Mouse (Mus musculus) forebrain, postnatal 0 days (tissue): ENCODE measurements at regions not wholly inside any gene's neighbourhood (a gene's known extent, or its start where the extent isn't known, plus 50 kb on each side); places are given as distances from the start of the nearest gene placed in this dataset.

Experiments used
- ATAC-seq: fragments of 200-750 bp; cut with Nextera tagmentation; 2 replicates; pipeline ENCODE4 v1.8.0; 2017; ENCODE audit warnings: mild to moderate bottlenecking, moderate library complexity
- DNase-seq: peaks from one replicate; pipeline ENCODE4 v3.0.0-alpha.2; 2015
- H3K27ac ChIP-seq: fragments of 300-500 bp; sonication (generic); 2 replicates; pipeline ENCODE4 v1.5.1; 2014; ENCODE audit warnings: low read depth, mild to moderate bottlenecking, antibody characterized with exemption, low read length, moderate library complexity, mixed read lengths
- H3K27me3 ChIP-seq: fragments of 300-500 bp; sonication (generic); 2 replicates; pipeline ENCODE4 v1.6.1; 2014; ENCODE audit warnings: mild to moderate bottlenecking, low read length, mixed read lengths; ENCODE audit not compliant: insufficient read depth
- H3K36me3 ChIP-seq: fragments of 300-500 bp; sonication (generic); 2 replicates; pipeline ENCODE4 v1.6.1; 2014; ENCODE audit warnings: mild to moderate bottlenecking, moderate library complexity; ENCODE audit not compliant: insufficient read depth
- H3K4me1 ChIP-seq: fragments of 300-500 bp; sonication (generic); 2 replicates; pipeline ENCODE4 v1.6.1; 2014; ENCODE audit warnings: antibody characterized with exemption; ENCODE audit not compliant: insufficient read depth
- H3K4me2 ChIP-seq: fragments of 300-500 bp; sonication (generic); 2 replicates; pipeline ENCODE4 v1.6.1; 2014; ENCODE audit warnings: low read depth, mild to moderate bottlenecking, moderate library complexity
- H3K4me3 ChIP-seq: fragments of 300-500 bp; sonication (generic); 2 replicates; pipeline ENCODE4 v1.5.1; 2014; ENCODE audit warnings: low read depth, low read length, mixed read lengths
- H3K9ac ChIP-seq: fragments of 300-500 bp; sonication (generic); 2 replicates; pipeline ENCODE4 v1.6.1; 2014; ENCODE audit warnings: mild to moderate bottlenecking
- H3K9me3 ChIP-seq: fragments of 300-500 bp; sonication (generic); 2 replicates; pipeline ENCODE4 v1.6.1; 2016; ENCODE audit warnings: low read length
- CTCF ChIP-seq: sonication (generic); IDR thresholded peaks from 2 replicates; pipeline ENCODE4 v1.5.1; 2016; ENCODE audit warnings: antibody characterized with exemption, control low read depth, low read depth
- WGBS: fragments of 180-500 bp; shearing (Covaris S2); extraction: QIAGEN DNeasy Blood & Tissue Kit; methylation state at CpG from one replicate; pipeline ENCODE4 v1.1.7; 2014; 5-methylcytosine and 5-hydroxymethylcytosine counted together

- no peak overlapping the region for H3K9ac ChIP-seq
- 78% methylated on average over 3 of the region's 3 CpGs for WGBS
- no peak overlapping the region for H3K4me3 ChIP-seq
Measured at GRCm38 (mm10) chr16:65726289-65726688, 88.8 kb upstream of the Vgll3 start.

GRCm38 (mm10) chr16:65729322-65729721, 85.7 kb upstream of the Vgll3 start:
- no peak overlapping the region for H3K4me2 ChIP-seq
- no peak overlapping the region for H3K27ac ChIP-seq
- H3K9ac ChIP-seq: no peak overlapping the region
- DNase-seq: no peak
- no peak overlapping the region for H3K4me3 ChIP-seq
- 20% methylated on average over 4 of the region's 4 CpGs for WGBS
- no peaks in the 10 kb centered on the region for H3K27me3 ChIP-seq
- TF ChIP-seq CTCF: no peak
- H3K4me1 ChIP-seq: no peaks in the 10 kb centered on the region
- H3K9me3 ChIP-seq: no peaks in the 10 kb centered on the region
- ATAC-seq: no peak
- H3K36me3 ChIP-seq: no peaks in the 10 kb centered on the region

More at GRCm38 (mm10) chr16:65726289-65726688, 88.8 kb upstream of the Vgll3 start:
- no peaks in the 10 kb centered on the region for H3K36me3 ChIP-seq
- no peaks in the 10 kb centered on the region for H3K4me1 ChIP-seq
- ATAC-seq (no peak), DNase-seq (no peak)
- H3K9me3 ChIP-seq: no peaks in the 10 kb centered on the region
- TF ChIP-seq CTCF: no peak
- no peak overlapping the region for H3K27ac ChIP-seq
- no peak overlapping the region for H3K4me2 ChIP-seq
- no peaks in the 10 kb centered on the region for H3K27me3 ChIP-seq

GRCm38 (mm10) chr16:65739652-65740051, 75.4 kb upstream of the Vgll3 start:
- ATAC-seq: no peak

GRCm38 (mm10) chr16:65742951-65743350, 72.1 kb upstream of the Vgll3 start:
- no peak for DNase-seq
- Histone ChIP-seq H3K9me3 (no peaks in the 10 kb centered on the region), H3K36me3 (no peaks in the 10 kb centered on the region), H3K4me1 (no peaks in the 10 kb centered on the region), H3K9ac (no peak overlapping the region), H3K4me3 (no peak overlapping the region), H3K27me3 (no peaks in the 10 kb centered on the region), H3K27ac (no peak overlapping the region), H3K4me2 (no peak overlapping the region)
- ATAC-seq: no peak
- no peak for TF ChIP-seq CTCF

More at GRCm38 (mm10) chr16:65739652-65740051, 75.4 kb upstream of the Vgll3 start:
- no peak for TF ChIP-seq CTCF
- Histone ChIP-seq H3K9ac (no peak overlapping the region), H3K4me2 (no peak overlapping the region), H3K27ac (no peak overlapping the region), H3K9me3 (no peaks in the 10 kb centered on the region), H3K27me3 (no peaks in the 10 kb centered on the region), H3K36me3 (no peaks in the 10 kb centered on the region), H3K4me1 (no peaks in the 10 kb centered on the region), H3K4me3 (no peak overlapping the region)
- DNase-seq: no peak
- WGBS: 85% methylated on average over 3 of the region's 3 CpGs

GRCm38 (mm10) chr16:65755667-65756066, 59.4 kb upstream of the Vgll3 start:
- 49% methylated on average over 2 of the region's 2 CpGs for WGBS

More at GRCm38 (mm10) chr16:65755667-65756066, 59.4 kb upstream of the Vgll3 start:
- H3K27ac ChIP-seq: no peak overlapping the region
- no peak for DNase-seq
- H3K27me3 ChIP-seq: no peaks in the 10 kb centered on the region
- no peaks in the 10 kb centered on the region for H3K9me3 ChIP-seq
- no peak overlapping the region for H3K4me3 ChIP-seq
- H3K9ac ChIP-seq: no peak overlapping the region
- no peaks in the 10 kb centered on the region for H3K36me3 ChIP-seq
- ATAC-seq: no peak
- H3K4me1 ChIP-seq: no peaks in the 10 kb centered on the region
- no peak for TF ChIP-seq CTCF
- no peak overlapping the region for H3K4me2 ChIP-seq
